In genomic region chr4:136088364-136088763, GRCm38 (mm10) we compare ENCODE assay signal across 20 mouse cellular contexts. TPM values are rescaled to one million over a fixed set of nuclear protein-coding genes. Genes with fewer than 3 reads are reported as not detected.
A peak's percentile ranks its signal among the peaks of the same experiment; 100 is the strongest.
DNase-seq lines count a peak whose midpoint lies in the region; ATAC-seq and TF ChIP-seq lines count a peak whose summit lies in the region.
"Had no signal": no experiment of that assay in that cellular context is flagged by ENCODE, and none has a peak within 500 bp of the region (broad histone marks: within the 10 kb centered on the region; RNA-seq: fewer than 3 reads in every experiment).

No protein-coding gene starts in this region.

- H3K27ac ChIP-seq in forebrain, embryonic 10.5 days, result peak overlapping the region; percentile 76
- no peak overlapping the region for H3K27ac ChIP-seq in forebrain, embryonic 13.5 days
- H3K27ac ChIP-seq in lung, embryonic 16.5 days (ENCODE audit: low read length), result peak overlapping the region; percentile 44
- H3K27ac ChIP-seq in lung, postnatal 0 days (ENCODE audit: low read length), result no peak overlapping the region
- 0 out of 2 replicates have a peak overlapping the region, but pooled peaks have one; percentile 57 for H3K27ac ChIP-seq in embryonic facial prominence, embryonic 13.5 days
- H3K27ac ChIP-seq: hindbrain, postnatal 0 days; layer of hippocampus, adult 2 months had no signal

- no peak overlapping the region for H3K9ac ChIP-seq in forebrain, embryonic 13.5 days
- no peak overlapping the region for H3K9ac ChIP-seq in lung, embryonic 16.5 days (ENCODE audit: low read length)
- no peak overlapping the region for H3K9ac ChIP-seq in lung, postnatal 0 days (replicated peaks; ENCODE audit: low read depth)
- H3K9ac ChIP-seq in embryonic facial prominence, embryonic 13.5 days, result no peak overlapping the region
- H3K9ac ChIP-seq: forebrain, postnatal 0 days had no signal

- H3K4me2 ChIP-seq in forebrain, embryonic 13.5 days, result no peak overlapping the region
- H3K4me2 ChIP-seq in lung, embryonic 16.5 days (ENCODE audit: low read depth, low read length), result no peak overlapping the region
- H3K4me2 ChIP-seq in lung, postnatal 0 days (replicated peaks; ENCODE audit: low read depth, low read length), result no peak overlapping the region
- no peak overlapping the region for H3K4me2 ChIP-seq in embryonic facial prominence, embryonic 13.5 days
- H3K4me2 ChIP-seq: midbrain, embryonic 11.5 days had no signal

- ATAC-seq in forebrain, embryonic 13.5 days, result no peak
- ATAC-seq in lung, embryonic 16.5 days (ENCODE audit: low read depth), result no peak
- ATAC-seq in lung, postnatal 0 days, result no peak
- ATAC-seq in CD4-positive, CD25-positive, alpha-beta regulatory T cell, adult 4 months, result peak; percentile 11
- ATAC-seq in embryonic facial prominence, embryonic 13.5 days (ENCODE audit: insufficient number of reproducible peaks, insufficient read depth, low FRiP score, low TSS enrichment, low read depth), result no peak
- ATAC-seq: forebrain, postnatal 0 days; hindbrain, postnatal 0 days had no signal

- no peak for DNase-seq in forebrain, embryonic 10.5 days (ENCODE audit: extremely low spot score, low spot score)
- DNase-seq in lung, postnatal 0 days (ENCODE audit: low spot score), result no peak
- DNase-seq in right cerebral cortex, adult 18-20 months, result no peak
- no peak for DNase-seq in kidney, postnatal 4 days
- DNase-seq: cerebellum, adult 2 months; forebrain, postnatal 0 days; heart, postnatal 4 days; kidney, adult 11 months; liver; lung, adult 18-20 months; retina, postnatal 1 day; right cerebral cortex, postnatal 4 days had no signal

- no peak for TF ChIP-seq CTCF in lung, postnatal 0 days (IDR thresholded peaks at IDR 0.05)

- no peak for TF ChIP-seq EP300 in lung, postnatal 0 days (IDR thresholded peaks at IDR 0.05)

- no peaks in the 10 kb centered on the region for H3K36me3 ChIP-seq in forebrain, embryonic 10.5 days (replicated peaks)
- H3K36me3 ChIP-seq in forebrain, embryonic 13.5 days (ENCODE audit: poor library complexity, severe bottlenecking), result no peaks in the 10 kb centered on the region
- no peaks in the 10 kb centered on the region for H3K36me3 ChIP-seq in lung, embryonic 16.5 days (ENCODE audit: control insufficient read depth, insufficient read depth, low read length)
- H3K36me3 ChIP-seq in lung, postnatal 0 days (ENCODE audit: insufficient read depth, low read length), result no peaks in the 10 kb centered on the region
- no peaks in the 10 kb centered on the region for H3K36me3 ChIP-seq in embryonic facial prominence, embryonic 13.5 days
- H3K36me3 ChIP-seq: heart, embryonic 10.5 days had no signal

- WGBS in forebrain, embryonic 10.5 days, result 78% methylated on average over 5 of the region's 5 CpGs
- WGBS in forebrain, embryonic 13.5 days, result 81% methylated on average over 5 of the region's 5 CpGs
- 66% methylated on average over 5 of the region's 5 CpGs for WGBS in lung, embryonic 16.5 days
- 61% methylated on average over 5 of the region's 5 CpGs for WGBS in lung, postnatal 0 days
- WGBS in embryonic facial prominence, embryonic 13.5 days, result 78% methylated on average over 5 of the region's 5 CpGs

- H3K9me3 ChIP-seq in forebrain, embryonic 10.5 days, result peaks cover 11% of the 10 kb centered on the region; the same call in 1 of the 2 replicates
- 0 out of 2 replicates have a peak, but pooled peaks cover 4% of the 10 kb centered on the region for H3K9me3 ChIP-seq in forebrain, embryonic 13.5 days (replicated peaks)
- 0 out of 2 replicates have a peak, but pooled peaks cover 3% of the 10 kb centered on the region for H3K9me3 ChIP-seq in lung, embryonic 16.5 days (ENCODE audit: control insufficient read depth, low read length)
- no peaks in the 10 kb centered on the region for H3K9me3 ChIP-seq in lung, postnatal 0 days (ENCODE audit: low read length)
- H3K9me3 ChIP-seq in embryonic facial prominence, embryonic 13.5 days, result 0 out of 2 replicates have a peak, but pooled peaks cover 4% of the 10 kb centered on the region
- H3K9me3 ChIP-seq: heart, embryonic 10.5 days had no signal

- H3K4me1 ChIP-seq in forebrain, embryonic 10.5 days, result peaks cover 23% of the 10 kb centered on the region
- H3K4me1 ChIP-seq in forebrain, embryonic 13.5 days, result 0 out of 2 replicates have a peak, but pooled peaks cover 4% of the 10 kb centered on the region
- peaks cover 11% of the 10 kb centered on the region for H3K4me1 ChIP-seq in lung, embryonic 16.5 days (replicated peaks; ENCODE audit: control insufficient read depth, insufficient read depth, low read length)
- no peaks in the 10 kb centered on the region for H3K4me1 ChIP-seq in lung, postnatal 0 days (ENCODE audit: insufficient read depth, low read depth, low read length)
- peaks cover 15% of the 10 kb centered on the region for H3K4me1 ChIP-seq in embryonic facial prominence, embryonic 13.5 days

- no peak overlapping the region for H3K4me3 ChIP-seq in forebrain, embryonic 10.5 days
- H3K4me3 ChIP-seq in forebrain, embryonic 13.5 days, result no peak overlapping the region
- no peak overlapping the region for H3K4me3 ChIP-seq in lung, embryonic 16.5 days (ENCODE audit: low read length)
- no peak overlapping the region for H3K4me3 ChIP-seq in lung, postnatal 0 days (ENCODE audit: low read depth, low read length)
- H3K4me3 ChIP-seq in embryonic facial prominence, embryonic 13.5 days, result no peak overlapping the region
- H3K4me3 ChIP-seq: heart, embryonic 10.5 days; layer of hippocampus, adult 2 months had no signal

- peaks cover 4% of the 10 kb centered on the region for H3K27me3 ChIP-seq in forebrain, embryonic 10.5 days (ENCODE audit: poor library complexity, severe bottlenecking)
- no peaks in the 10 kb centered on the region for H3K27me3 ChIP-seq in forebrain, embryonic 13.5 days
- H3K27me3 ChIP-seq in lung, embryonic 16.5 days (ENCODE audit: control insufficient read depth, insufficient read depth, low read depth, low read length), result no peaks in the 10 kb centered on the region
- no peaks in the 10 kb centered on the region for H3K27me3 ChIP-seq in lung, postnatal 0 days (replicated peaks; ENCODE audit: insufficient read depth, low read length)
- H3K27me3 ChIP-seq in embryonic facial prominence, embryonic 13.5 days, result no peaks in the 10 kb centered on the region

RNA-seq across cellular contexts. Expression of gene Rpl11, which starts 35.1 kb away (rescaled TPM):
- polyA plus RNA-seq in forebrain, embryonic 10.5 days (2016; fragmentation: Nextera tagmentation; extraction: Ambion mirVana), result 485 and 525 TPM in 2 replicates
- polyA plus RNA-seq in forebrain, embryonic 13.5 days (2015; fragmentation: Nextera tagmentation; extraction: Ambion mirVana), result 383 and 388 TPM in 2 replicates
- polyA plus RNA-seq in lung, embryonic 16.5 days (2015; fragmentation: Nextera tagmentation; extraction: Ambion mirVana), result 458 and 506 TPM in 2 replicates
- 325 and 355 TPM in 2 replicates for polyA plus RNA-seq in lung, postnatal 0 days (2015; fragmentation: Nextera tagmentation; extraction: Ambion mirVana)
- polyA plus RNA-seq in CD4-positive, CD25-positive, alpha-beta regulatory T cell, adult 4 months (2017; shearing (Covaris generic)), result 1,000 to 10,000 TPM in 1 of 2 experiments, 100 to 1,000 TPM in 1; 954 to 1,576 TPM
- 447 and 551 TPM in 2 replicates for polyA plus RNA-seq in embryonic facial prominence, embryonic 13.5 days (2015; fragmentation: Nextera tagmentation; extraction: Ambion mirVana)

RNA-seq across cellular contexts. Expression of gene Id3, which starts 54.9 kb away (rescaled TPM):
- polyA plus RNA-seq in forebrain, embryonic 10.5 days (2016; fragmentation: Nextera tagmentation; extraction: Ambion mirVana), result 488 and 529 TPM in 2 replicates
- polyA plus RNA-seq in forebrain, embryonic 13.5 days (2015; fragmentation: Nextera tagmentation; extraction: Ambion mirVana), result 90.9 and 119 TPM in 2 replicates
- 560 and 561 TPM in 2 replicates for polyA plus RNA-seq in lung, embryonic 16.5 days (2015; fragmentation: Nextera tagmentation; extraction: Ambion mirVana)
- 430 and 477 TPM in 2 replicates for polyA plus RNA-seq in lung, postnatal 0 days (2015; fragmentation: Nextera tagmentation; extraction: Ambion mirVana)
- polyA plus RNA-seq in CD4-positive, CD25-positive, alpha-beta regulatory T cell, adult 4 months (2017; shearing (Covaris generic)), result 100 to 1,000 TPM; 388 to 433 TPM
- 540 and 613 TPM in 2 replicates for polyA plus RNA-seq in embryonic facial prominence, embryonic 13.5 days (2015; fragmentation: Nextera tagmentation; extraction: Ambion mirVana)

Comparison
In these comparisons a context has a peak if more than half of its experiments do, and no peak if none do; other contexts are left out.
1. H3K27ac ChIP-seq: peak in forebrain, embryonic 10.5 days (single experiment), lung, embryonic 16.5 days (single experiment) and embryonic facial prominence, embryonic 13.5 days (single experiment); none in forebrain, embryonic 13.5 days (single experiment) and lung, postnatal 0 days (single experiment).